Mouse (Mus musculus) embryonic facial prominence, embryonic 15.5 days (tissue): ENCODE results near the gene Tdrd7. TPM values are rescaled to one million over a fixed set of nuclear protein-coding genes. Genes with fewer than 3 reads are reported as not detected.

Experiments used
- ATAC-seq: fragments of 200-750 bp; cut with Nextera tagmentation; 2 replicates; pipeline ENCODE4 v1.8.0; 2017; ENCODE audit warnings: low read depth, moderate TSS enrichment; ENCODE audit not compliant: insufficient number of reproducible peaks, low FRiP score, low TSS enrichment
- H3K27ac ChIP-seq: fragments of 300-500 bp; sonication (generic); replicated peaks from 2 replicates; pipeline ENCODE4 v1.5.1; 2015; ENCODE audit warnings: mild to moderate bottlenecking, inconsistent platforms
- H3K27me3 ChIP-seq: fragments of 300-500 bp; sonication (generic); 2 replicates; pipeline ENCODE4 v1.6.1; 2015; ENCODE audit warnings: inconsistent platforms
- H3K36me3 ChIP-seq: fragments of 300-500 bp; sonication (generic); 2 replicates; pipeline ENCODE4 v1.6.1; 2015; ENCODE audit warnings: mild to moderate bottlenecking, inconsistent platforms
- H3K4me1 ChIP-seq: fragments of 300-500 bp; sonication (generic); 2 replicates; pipeline ENCODE4 v1.6.1; 2015; ENCODE audit warnings: inconsistent platforms
- H3K4me2 ChIP-seq: fragments of 300-500 bp; sonication (generic); replicated peaks from 2 replicates; pipeline ENCODE4 v1.6.1; 2015; ENCODE audit warnings: mild to moderate bottlenecking, inconsistent platforms
- H3K4me3 ChIP-seq: fragments of 300-500 bp; sonication (generic); replicated peaks from 2 replicates; pipeline ENCODE4 v1.5.1; 2015; ENCODE audit warnings: mild to moderate bottlenecking, inconsistent platforms
- H3K9ac ChIP-seq: fragments of 300-500 bp; sonication (generic); 2 replicates; pipeline ENCODE4 v1.6.1; 2015; ENCODE audit warnings: inconsistent platforms
- H3K9me3 ChIP-seq: fragments of 300-500 bp; sonication (generic); replicated peaks from 2 replicates; pipeline ENCODE4 v1.6.1; 2016; ENCODE audit warnings: inconsistent platforms
- WGBS: fragments of 180-500 bp; shearing (Covaris S2); methylation state at CpG from one replicate; pipeline ENCODE4 v1.1.7; 2015; 5-methylcytosine and 5-hydroxymethylcytosine counted together
- polyA plus RNA-seq: library from polyadenylated mRNA; unstranded; fragments of >200 nt; fragmentation: Nextera tagmentation; extraction: Ambion mirVana; gene quantifications from 2 replicates; pipeline ENCODE4 v1.2.1, GENCODE M21; 2015

Tdrd7 gene
- polyA plus RNA-seq, 1 experiment from 2014 or later: 15.5 TPM

- Histone ChIP-seq H3K4me3 (no peak overlapping the region), H3K4me2 (no peak overlapping the region), H3K4me1 (peaks cover 8% of the 10 kb centered on the region; the same call in 1 of the 2 replicates), H3K9ac (no peak overlapping the region), H3K27ac (no peak overlapping the region), H3K27me3 (peaks cover 17% of the 10 kb centered on the region; the same call in 1 of the 2 replicates), H3K36me3 (no peaks in the 10 kb centered on the region), H3K9me3 (no peaks in the 10 kb centered on the region)
- whole genome bisulfite sequencing: 81% methylated on average over 6 of the region's 6 CpGs
- no peak for ATAC-seq
Measured at GRCm38 (mm10) chr4:45976931-45977667, 12.0 kb downstream of the Tdrd7 start.

- Histone ChIP-seq H3K27me3 (peaks cover 4% of the 10 kb centered on the region; the same call in 1 of the 2 replicates), H3K4me3 (no peak overlapping the region), H3K4me1 (no peaks in the 10 kb centered on the region), H3K9ac (no peak overlapping the region), H3K9me3 (no peaks in the 10 kb centered on the region), H3K36me3 (no peaks in the 10 kb centered on the region), H3K4me2 (no peak overlapping the region), H3K27ac (no peak overlapping the region)
- 38% methylated on average over 2 of the region's 2 CpGs for WGBS
- ATAC-seq: no peak
Measured at GRCm38 (mm10) chr4:45979916-45980315, 14.8 kb downstream of the Tdrd7 start.

DNA sequence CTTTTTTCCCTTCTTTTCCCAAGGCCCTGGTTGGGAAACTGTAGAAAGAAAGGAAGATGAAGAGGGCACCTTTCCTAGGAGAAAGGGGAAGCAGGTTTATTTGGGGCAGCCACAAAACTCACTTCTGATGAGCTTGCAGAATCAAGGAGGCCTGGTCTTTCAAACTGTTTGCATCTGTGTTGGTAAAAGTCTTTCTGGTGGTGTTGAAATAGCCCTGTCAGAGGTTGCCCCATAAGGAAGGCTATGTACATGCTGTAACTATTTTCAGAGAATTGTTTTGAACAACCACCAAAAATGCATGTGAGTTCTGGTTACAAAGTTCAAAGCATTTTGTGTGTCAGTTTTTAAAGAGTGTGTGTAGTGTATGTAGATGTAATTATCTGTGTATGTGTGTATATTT is 15.9 kb downstream of the Tdrd7 start:
- Histone ChIP-seq H3K4me2 (no peak overlapping the region), H3K9ac (no peak overlapping the region), H3K4me3 (no peak overlapping the region), H3K4me1 (no peaks in the 10 kb centered on the region), H3K36me3 (no peaks in the 10 kb centered on the region), H3K27me3 (peaks cover 4% of the 10 kb centered on the region; the same call in 1 of the 2 replicates), H3K27ac (no peak overlapping the region), H3K9me3 (no peaks in the 10 kb centered on the region)
- ATAC-seq: no peak

DNA sequence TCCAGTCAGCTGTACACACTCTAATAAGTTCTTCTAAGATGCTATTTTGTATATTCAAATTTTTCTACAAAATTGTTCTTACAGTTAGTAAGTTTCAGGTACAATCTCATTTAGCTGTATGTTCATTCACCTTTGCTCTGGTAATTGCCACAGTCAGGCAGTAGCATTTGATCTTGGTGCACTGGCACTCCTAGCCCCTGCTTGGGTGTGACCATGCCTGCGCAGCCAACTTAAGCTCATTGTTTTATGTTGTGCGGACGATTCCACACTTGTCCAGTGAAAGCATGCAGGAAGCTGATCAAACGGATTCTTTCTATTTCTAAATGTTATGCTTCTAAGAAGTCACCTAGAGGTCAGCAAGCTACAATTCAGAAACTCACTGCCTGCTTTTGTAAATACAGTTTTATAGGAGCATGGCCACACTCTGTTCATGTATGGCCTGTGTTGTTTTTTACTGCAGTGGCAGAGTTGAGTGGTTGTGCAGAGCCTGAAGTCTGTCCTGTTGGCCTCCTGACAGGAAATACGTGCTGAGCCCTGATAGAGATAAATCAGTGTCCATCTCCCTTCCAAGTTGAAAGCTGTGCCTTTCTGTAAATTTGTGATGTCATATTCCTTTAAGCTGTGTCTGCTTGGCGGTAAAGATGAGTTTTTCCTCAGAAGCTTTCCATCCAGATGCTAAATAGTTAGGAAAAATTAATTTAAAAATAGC is 25.4 kb downstream of the Tdrd7 start:
- no peak for ATAC-seq
- no peak overlapping the region for H3K27ac ChIP-seq
- WGBS: 56% methylated on average over 6 of the region's 6 CpGs
- H3K4me2 ChIP-seq: no peak overlapping the region
- H3K9ac ChIP-seq: no peak overlapping the region
- H3K27me3 ChIP-seq: no peaks in the 10 kb centered on the region
- H3K4me1 ChIP-seq: no peaks in the 10 kb centered on the region
- H3K4me3 ChIP-seq: no peak overlapping the region
- no peaks in the 10 kb centered on the region for H3K9me3 ChIP-seq
- H3K36me3 ChIP-seq: no peaks in the 10 kb centered on the region

DNA sequence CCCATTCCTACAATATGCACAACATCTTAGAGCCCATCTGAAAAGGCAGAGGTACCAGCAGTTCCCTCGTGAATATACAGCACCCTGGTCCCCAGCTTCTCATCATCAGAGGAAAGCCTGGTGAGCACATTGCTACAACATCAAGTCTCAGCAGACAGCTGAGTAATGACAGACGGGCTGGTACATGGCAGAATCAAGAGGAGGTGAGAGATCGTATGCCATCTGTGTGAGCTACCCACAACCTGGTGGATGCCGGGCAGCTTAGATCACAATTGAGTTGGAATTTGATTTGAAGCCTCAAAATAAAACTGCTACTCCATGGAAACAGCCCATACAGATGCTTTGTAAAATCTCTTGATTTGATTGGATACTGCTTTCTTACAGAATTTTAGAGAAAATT is 33.4 kb downstream of the Tdrd7 start:
- Histone ChIP-seq H3K27me3 (no peaks in the 10 kb centered on the region), H3K4me2 (no peak overlapping the region), H3K4me1 (no peaks in the 10 kb centered on the region), H3K9ac (no peak overlapping the region), H3K9me3 (no peaks in the 10 kb centered on the region), H3K36me3 (no peaks in the 10 kb centered on the region), H3K27ac (no peak overlapping the region), H3K4me3 (no peak overlapping the region)
- 75% methylated on average over 4 of the region's 4 CpGs for WGBS
- no peak for ATAC-seq

- ATAC-seq: no peak
- no peaks in the 10 kb centered on the region for H3K4me1 ChIP-seq
- H3K9ac ChIP-seq: no peak overlapping the region
- H3K4me3 ChIP-seq: no peak overlapping the region
- H3K4me2 ChIP-seq: no peak overlapping the region
- no peak overlapping the region for H3K27ac ChIP-seq
- H3K27me3 ChIP-seq: no peaks in the 10 kb centered on the region
- 84% methylated on average over 5 of the region's 5 CpGs for WGBS
- H3K36me3 ChIP-seq: peaks cover 4% of the 10 kb centered on the region; the same call in 1 of the 2 replicates
- H3K9me3 ChIP-seq: no peaks in the 10 kb centered on the region
Measured at GRCm38 (mm10) chr4:46008142-46008793, 43.1 kb downstream of the Tdrd7 start.

DNA sequence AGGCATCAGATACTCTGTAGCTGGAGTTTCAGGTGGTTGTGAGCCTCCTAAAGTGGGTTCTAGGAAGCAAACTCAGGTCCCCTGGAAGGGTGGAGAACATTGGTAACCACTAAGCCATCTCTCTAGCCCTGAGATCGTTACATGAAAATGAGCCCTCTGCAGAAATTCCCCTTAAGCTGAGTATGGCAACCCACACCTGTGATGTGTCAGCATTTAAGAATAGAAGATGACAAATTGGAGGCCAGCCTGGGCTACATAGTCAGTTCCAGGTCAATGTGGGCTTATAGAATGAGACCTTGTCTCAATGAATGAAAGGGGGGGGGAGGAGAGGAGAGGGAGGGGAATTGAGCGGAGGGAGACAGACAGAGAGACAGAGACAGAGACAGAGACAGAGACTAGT is 46.6 kb downstream of the Tdrd7 start:
- Histone ChIP-seq H3K27me3 (no peaks in the 10 kb centered on the region), H3K9me3 (no peaks in the 10 kb centered on the region), H3K4me3 (no peak overlapping the region), H3K36me3 (0 out of 2 replicates have a peak, but pooled peaks cover 4% of the 10 kb centered on the region), H3K9ac (no peak overlapping the region), H3K27ac (no peak overlapping the region), H3K4me1 (no peaks in the 10 kb centered on the region), H3K4me2 (no peak overlapping the region)
- 86% methylated on average over 2 of the region's 2 CpGs for WGBS
- ATAC-seq: no peak

DNA sequence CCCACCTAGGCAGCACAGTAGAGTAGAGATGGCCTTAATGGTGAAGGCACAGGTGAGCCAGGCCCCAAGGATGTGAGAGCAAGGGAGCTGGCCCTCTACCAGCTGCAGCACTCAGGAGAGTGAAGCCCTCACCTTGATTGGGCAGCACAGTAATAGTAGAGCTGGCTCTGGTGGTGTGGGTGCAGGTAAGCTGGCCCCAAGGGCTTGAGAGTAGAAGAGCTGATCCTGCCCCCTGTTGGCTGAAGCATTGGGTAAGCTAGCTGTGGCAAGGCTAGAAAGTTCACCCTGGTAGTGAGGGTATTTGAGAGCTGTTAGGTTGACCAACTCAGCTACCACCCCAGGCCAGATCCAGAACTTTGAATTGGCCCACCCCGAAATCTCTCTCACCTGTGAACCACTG is 50.5 kb downstream of the Tdrd7 start:
- H3K9me3 ChIP-seq: no peaks in the 10 kb centered on the region
- ATAC-seq: no peak
- 83% methylated on average over 1 of the region's 1 CpGs for WGBS
- H3K9ac ChIP-seq: no peak overlapping the region
- H3K27ac ChIP-seq: no peak overlapping the region
- H3K4me2 ChIP-seq: no peak overlapping the region
- no peaks in the 10 kb centered on the region for H3K4me1 ChIP-seq
- 0 out of 2 replicates have a peak, but pooled peaks cover 3% of the 10 kb centered on the region for H3K36me3 ChIP-seq
- no peaks in the 10 kb centered on the region for H3K27me3 ChIP-seq
- no peak overlapping the region for H3K4me3 ChIP-seq

GRCm38 (mm10) chr4:46023021-46023481 is 57.9 kb downstream of the Tdrd7 start:
- Histone ChIP-seq H3K9ac (no peak overlapping the region), H3K27me3 (no peaks in the 10 kb centered on the region), H3K4me3 (no peak overlapping the region), H3K27ac (no peak overlapping the region), H3K9me3 (no peaks in the 10 kb centered on the region), H3K4me2 (no peak overlapping the region), H3K36me3 (no peaks in the 10 kb centered on the region), H3K4me1 (peaks cover 9% of the 10 kb centered on the region; the same call in 1 of the 2 replicates)
- ATAC-seq: no peak
- WGBS: 54% methylated on average over 3 of the region's 3 CpGs

- WGBS: 48% methylated on average over 7 of the region's 7 CpGs
- H3K4me3 ChIP-seq: no peak overlapping the region
- no peaks in the 10 kb centered on the region for H3K27me3 ChIP-seq
- no peak for ATAC-seq
- no peak overlapping the region for H3K9ac ChIP-seq
- H3K9me3 ChIP-seq: no peaks in the 10 kb centered on the region
- no peak overlapping the region for H3K4me2 ChIP-seq
- H3K27ac ChIP-seq: no peak overlapping the region
- peaks cover 9% of the 10 kb centered on the region; the same call in 1 of the 2 replicates for H3K4me1 ChIP-seq
- H3K36me3 ChIP-seq: no peaks in the 10 kb centered on the region
Measured at GRCm38 (mm10) chr4:46025893-46026292, 60.8 kb downstream of the Tdrd7 start.

DNA sequence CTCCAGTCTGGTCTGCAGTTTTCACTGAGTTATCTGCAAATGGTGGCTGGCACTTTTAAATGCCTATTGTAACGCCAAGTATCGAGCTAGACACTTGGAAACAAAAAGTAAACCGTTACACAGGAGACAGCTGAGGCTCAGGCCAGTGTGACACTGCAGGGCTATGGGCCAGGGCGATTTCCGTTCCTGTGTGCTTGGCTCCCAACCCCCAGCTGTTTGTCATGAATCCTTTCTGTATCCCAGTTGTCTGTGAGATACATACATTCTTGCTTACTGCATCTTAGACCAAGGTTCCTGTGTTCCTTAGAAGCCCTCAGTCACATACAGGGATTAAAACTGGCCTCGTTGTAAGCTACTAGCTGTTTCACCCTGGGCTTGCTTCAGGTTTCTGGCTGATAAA is 63.1 kb downstream of the Tdrd7 start:
- Histone ChIP-seq H3K27ac (no peak overlapping the region), H3K27me3 (no peaks in the 10 kb centered on the region), H3K4me1 (0 out of 2 replicates have a peak, but pooled peaks cover under 1% of the 10 kb centered on the region), H3K4me3 (no peak overlapping the region), H3K9me3 (no peaks in the 10 kb centered on the region), H3K9ac (no peak overlapping the region), H3K4me2 (no peak overlapping the region), H3K36me3 (no peaks in the 10 kb centered on the region)
- WGBS: 58% methylated on average over 6 of the region's 6 CpGs
- no peak for ATAC-seq
